Mouse (Mus musculus) hindbrain, embryonic 11.5 days (tissue): ENCODE results near the gene Ly6g6c. TPM values are rescaled to one million over a fixed set of nuclear protein-coding genes. Genes with fewer than 3 reads are reported as not detected.

ENCODE experiments used
- polyA plus RNA-seq: library from polyadenylated mRNA; unstranded; fragments of >200 nt; fragmentation: Nextera tagmentation; extraction: Ambion mirVana; gene quantifications from 2 replicates; pipeline ENCODE4 v1.2.1, GENCODE M21; 2014

Gene Ly6g6c
- polyA plus RNA-seq, 1 experiment from 2014 or later: 0.19 TPM

Other genes with a start within 250 kb of the Ly6g6c start
- 21.7 and 22.7 TPM in 2 replicates for gene Stk19, start 228.4 kb upstream of the Ly6g6c start, polyA plus RNA-seq
- gene Dxo, start 228.4 kb upstream of the Ly6g6c start, polyA plus RNA-seq: 58.6 and 64.9 TPM in 2 replicates
- gene Skiv2l, start 215.2 kb upstream of the Ly6g6c start, polyA plus RNA-seq: 26.9 and 29.9 TPM in 2 replicates
- 117 and 138 TPM in 2 replicates for gene Nelfe, start 215.0 kb upstream of the Ly6g6c start, polyA plus RNA-seq
- 1.0 and 2.1 TPM in 2 replicates for gene Cfb, start 202.9 kb upstream of the Ly6g6c start, polyA plus RNA-seq
- gene Zbtb12, start 185.9 kb upstream of the Ly6g6c start, polyA plus RNA-seq: 2.9 and 3.2 TPM in 2 replicates
- gene Gm20547, start 183.3 kb upstream of the Ly6g6c start, polyA plus RNA-seq: not detected in 2 replicates
- gene C2, start 167.1 kb upstream of the Ly6g6c start, polyA plus RNA-seq: 0.64 and 1.2 TPM in 2 replicates
- 57.4 and 70.1 TPM in 2 replicates for gene Ehmt2, start 166.9 kb upstream of the Ly6g6c start, polyA plus RNA-seq
- 0.12 and 0.29 TPM in 2 replicates for gene Slc44a4, start 150.9 kb upstream of the Ly6g6c start, polyA plus RNA-seq
- gene Neu1, start 134.1 kb upstream of the Ly6g6c start, polyA plus RNA-seq: 12.9 and 14.5 TPM in 2 replicates
- gene Hspa1b, start 106.2 kb upstream of the Ly6g6c start, polyA plus RNA-seq: 0.15 TPM in 1 of 2 replicates, not detected in the other
- gene Gm20481, start 95.5 kb upstream of the Ly6g6c start, polyA plus RNA-seq: 0.49 TPM in 1 of 2 replicates, not detected in the other
- gene Hspa1a, start 93.2 kb upstream of the Ly6g6c start, polyA plus RNA-seq: 0.93 and 1.4 TPM in 2 replicates
- gene Hspa1l, start 92.7 kb upstream of the Ly6g6c start, polyA plus RNA-seq: 0.93 and 1.2 TPM in 2 replicates
- 188 and 207 TPM in 2 replicates for gene Lsm2, start 83.5 kb upstream of the Ly6g6c start, polyA plus RNA-seq
- gene Vars, start 64.4 kb upstream of the Ly6g6c start, polyA plus RNA-seq: 69.1 and 71.7 TPM in 2 replicates
- gene Vwa7, start 48.8 kb upstream of the Ly6g6c start, polyA plus RNA-seq: 0.10 and 0.36 TPM in 2 replicates
- gene Sapcd1, start 37.4 kb upstream of the Ly6g6c start, polyA plus RNA-seq: 3.0 and 4.0 TPM in 2 replicates
- gene Msh5, start 18.6 kb upstream of the Ly6g6c start, polyA plus RNA-seq: 3.1 and 4.2 TPM in 2 replicates
- 45.6 and 85.1 TPM in 2 replicates for gene Clic1, start 15.4 kb upstream of the Ly6g6c start, polyA plus RNA-seq
- gene Ddah2, start 6.4 kb upstream of the Ly6g6c start, polyA plus RNA-seq: 614 and 636 TPM in 2 replicates
- gene Mpig6b, start 796 bp downstream of the Ly6g6c start, polyA plus RNA-seq: 0.66 and 1.1 TPM in 2 replicates
- gene Ly6g6e, start 11.5 kb downstream of the Ly6g6c start, polyA plus RNA-seq: 0.42 and 0.50 TPM in 2 replicates
- gene Ly6g6d, start 12.7 kb downstream of the Ly6g6c start, polyA plus RNA-seq: 1.0 and 2.7 TPM in 2 replicates
- 0.29 and 0.52 TPM in 2 replicates for gene Ly6g6f, start 20.2 kb downstream of the Ly6g6c start, polyA plus RNA-seq
- 40.2 and 45.1 TPM in 2 replicates for gene Abhd16a, start 23.9 kb downstream of the Ly6g6c start, polyA plus RNA-seq
- gene Ly6g5c, start 42.9 kb downstream of the Ly6g6c start, polyA plus RNA-seq: not detected in 2 replicates
- 0.89 and 0.96 TPM in 2 replicates for gene Ly6g5b, start 50.0 kb downstream of the Ly6g6c start, polyA plus RNA-seq
- 22.5 and 29.7 TPM in 2 replicates for gene Gpank1, start 56.1 kb downstream of the Ly6g6c start, polyA plus RNA-seq
- gene Csnk2b, start 56.7 kb downstream of the Ly6g6c start, polyA plus RNA-seq: 299 and 310 TPM in 2 replicates
- 8.4 and 9.2 TPM in 2 replicates for gene D17H6S53E, start 61.0 kb downstream of the Ly6g6c start, polyA plus RNA-seq
- gene Apom, start 66.7 kb downstream of the Ly6g6c start, polyA plus RNA-seq: 0.34 and 0.49 TPM in 2 replicates
- 105 and 117 TPM in 2 replicates for gene Bag6, start 69.8 kb downstream of the Ly6g6c start, polyA plus RNA-seq
- gene Prrc2a, start 99.5 kb downstream of the Ly6g6c start, polyA plus RNA-seq: 167 and 205 TPM in 2 replicates
- 6.1 and 8.4 TPM in 2 replicates for gene Aif1, start 110.7 kb downstream of the Ly6g6c start, polyA plus RNA-seq
- 5.6 and 9.8 TPM in 2 replicates for gene Lst1, start 123.1 kb downstream of the Ly6g6c start, polyA plus RNA-seq
- gene Ltb, start 129.1 kb downstream of the Ly6g6c start, polyA plus RNA-seq: 0.22 and 0.32 TPM in 2 replicates
- gene Tnf, start 136.6 kb downstream of the Ly6g6c start, polyA plus RNA-seq: not detected in 2 replicates
- gene Lta, start 140.0 kb downstream of the Ly6g6c start, polyA plus RNA-seq: not detected in 2 replicates
- 0.36 and 0.43 TPM in 2 replicates for gene Gm16181, start 155.4 kb downstream of the Ly6g6c start, polyA plus RNA-seq
- 14.7 and 16.8 TPM in 2 replicates for gene Atp6v1g2, start 168.3 kb downstream of the Ly6g6c start, polyA plus RNA-seq
- gene Nfkbil1, start 170.4 kb downstream of the Ly6g6c start, polyA plus RNA-seq: 2.3 and 3.7 TPM in 2 replicates
- 633 and 640 TPM in 2 replicates for gene Ddx39b, start 176.4 kb downstream of the Ly6g6c start, polyA plus RNA-seq
- 42.9 and 43.2 TPM in 2 replicates for gene H2-D1, start 197.3 kb downstream of the Ly6g6c start, polyA plus RNA-seq